Mouse (Mus musculus) cerebellum, postnatal 25 days (tissue): Measurements from ENCODE around the gene Crygc.
"Not testable (repeated sequence)": the region's sequence is repeated elsewhere in the genome, so short reads cannot be mapped to it uniquely, and the experiment has no call there.

Source experiments
- DNase-seq, 2 experiments: peaks; one replicate each; pipeline ENCODE4 v3.0.0; 2021; ENCODE audit warnings: mixed read lengths in 2 of 2

Crygc gene

GRCm38 (mm10) chr1:65052140-65052539 is 21.3 kb downstream of the Crygc start:
- no peak for DNase-seq

- DNase-seq, result no peak
Measured at GRCm38 (mm10) chr1:65051696-65052095, 21.8 kb downstream of the Crygc start.

GRCm38 (mm10) chr1:65050952-65051351 is 22.5 kb downstream of the Crygc start, which contains the start of gene Cryge:
Gene Cryge (minus strand): TSS chr1:65051149.
- DNase-seq, result not testable (repeated sequence)

GRCm38 (mm10) chr1:65048781-65049180 is 24.7 kb downstream of the Crygc start:
- peak; percentile 38 to 59 for DNase-seq

GRCm38 (mm10) chr1:65046401-65047109 is 26.9 kb downstream of the Crygc start:
- peak in 1 of 2 experiments; percentile 39 for DNase-seq

GRCm38 (mm10) chr1:65043433-65043832 is 30.1 kb downstream of the Crygc start:
- no peak for DNase-seq

GRCm38 (mm10) chr1:65041837-65042236 is 31.7 kb downstream of the Crygc start:
- DNase-seq, result no peak

GRCm38 (mm10) chr1:65040806-65041205 is 32.7 kb downstream of the Crygc start:
- no peak for DNase-seq

- DNase-seq, result no peak
Measured at GRCm38 (mm10) chr1:65039679-65040078, 33.8 kb downstream of the Crygc start.

GRCm38 (mm10) chr1:65037542-65037941 is 35.9 kb downstream of the Crygc start:
- no peak for DNase-seq

- no peak for DNase-seq
Measured at GRCm38 (mm10) chr1:65035513-65035912, 38.0 kb downstream of the Crygc start.

- no peak for DNase-seq
Measured at GRCm38 (mm10) chr1:65032641-65033040, 40.8 kb downstream of the Crygc start, which contains the start of gene Akr1cl. Gene Akr1cl (minus strand): TSS chr1:65032759.

GRCm38 (mm10) chr1:65028206-65028605 is 45.3 kb downstream of the Crygc start:
- no peak for DNase-seq
